8 mouse cellular contexts compared by ENCODE assay signal in genomic region chr7:127231376-127231775, GRCm38 (mm10). TPM values are rescaled to one million over a fixed set of nuclear protein-coding genes. Genes with fewer than 3 reads are reported as not detected.
A peak's percentile ranks its signal among the peaks of the same experiment; 100 is the strongest.
DNase-seq lines count a peak whose midpoint lies in the region; ATAC-seq and TF ChIP-seq lines count a peak whose summit lies in the region.

No protein-coding gene starts in this region.

- peak overlapping the region; percentile 95 for H3K4me3 ChIP-seq in erythroblast, embryonic 14.5 days (replicated peaks)
- H3K4me3 ChIP-seq in limb, embryonic 15.5 days, result peak overlapping the region; percentile 96
- peak overlapping the region; percentile 80 for H3K4me3 ChIP-seq in stomach, postnatal 0 days (ENCODE audit: low read depth, low read length)

- no peak overlapping the region for H3K27ac ChIP-seq in limb, embryonic 15.5 days
- peak overlapping the region; percentile 96 for H3K27ac ChIP-seq in stomach, postnatal 0 days (replicated peaks)

- H3K27me3 ChIP-seq in erythroblast, embryonic 14.5 days (ENCODE audit: control insufficient read depth), result no peaks in the 10 kb centered on the region
- no peaks in the 10 kb centered on the region for H3K27me3 ChIP-seq in limb, embryonic 15.5 days
- H3K27me3 ChIP-seq in stomach, postnatal 0 days (ENCODE audit: control insufficient read depth, insufficient read depth, low read length), result no peaks in the 10 kb centered on the region

- peaks cover 48% of the 10 kb centered on the region for H3K36me3 ChIP-seq in erythroblast, embryonic 14.5 days (ENCODE audit: control insufficient read depth)
- peaks cover 34% of the 10 kb centered on the region for H3K36me3 ChIP-seq in limb, embryonic 15.5 days
- peaks cover 12% of the 10 kb centered on the region for H3K36me3 ChIP-seq in stomach, postnatal 0 days (ENCODE audit: control insufficient read depth, insufficient read depth, low read length)

- TF ChIP-seq CTCF in stomach, postnatal 0 days (IDR thresholded peaks at IDR 0.05; ENCODE audit: low read depth), result no peak

- H3K9ac ChIP-seq in limb, embryonic 15.5 days, result peak overlapping the region; percentile 95; the same call in 1 of the 2 replicates
- no peak overlapping the region for H3K9ac ChIP-seq in stomach, postnatal 0 days (ENCODE audit: low read length)

- H3K9me3 ChIP-seq in erythroblast, embryonic 14.5 days (ENCODE audit: control insufficient read depth, low read length), result peaks cover 11% of the 10 kb centered on the region
- H3K9me3 ChIP-seq in limb, embryonic 15.5 days, result no peaks in the 10 kb centered on the region
- no peaks in the 10 kb centered on the region for H3K9me3 ChIP-seq in stomach, postnatal 0 days (ENCODE audit: control insufficient read depth, low read length)

- peak overlapping the region; percentile 64 for H3K4me2 ChIP-seq in limb, embryonic 15.5 days
- H3K4me2 ChIP-seq in stomach, postnatal 0 days (replicated peaks; ENCODE audit: low read depth), result peak overlapping the region; percentile 79

- TF ChIP-seq EP300 in stomach, postnatal 0 days (optimal IDR thresholded peaks at IDR 0.05), result no peak

- 40% methylated on average over 3 of the region's 3 CpGs for WGBS in limb, embryonic 15.5 days
- 46% methylated on average over 3 of the region's 3 CpGs for WGBS in stomach, postnatal 0 days

- ATAC-seq in erythroblast, adult 5-6 weeks (replicated peaks; ENCODE audit: low FRiP score, poor library complexity, severe bottlenecking), result no peak
- ATAC-seq in limb, embryonic 15.5 days (ENCODE audit: insufficient number of reproducible peaks, low FRiP score, low TSS enrichment, low read depth), result no peak
- no peak for ATAC-seq in stomach, postnatal 0 days (ENCODE audit: low FRiP score, low TSS enrichment)

- peaks cover 79% of the 10 kb centered on the region for H3K4me1 ChIP-seq in erythroblast, embryonic 14.5 days (ENCODE audit: control insufficient read depth)
- H3K4me1 ChIP-seq in limb, embryonic 15.5 days, result peaks cover 34% of the 10 kb centered on the region
- H3K4me1 ChIP-seq in stomach, postnatal 0 days (replicated peaks; ENCODE audit: control insufficient read depth, insufficient read depth), result no peaks in the 10 kb centered on the region

- peak; percentile 28 for DNase-seq in thymus, postnatal 14 days
- DNase-seq in thymus, adult 18-20 months, result no peak
- no peak for DNase-seq in stomach, postnatal 0 days (ENCODE audit: low spot score)
- no peak for DNase-seq in B cell, adult 2 months
- no peak for DNase-seq in adrenal gland, postnatal 36 days

RNA-seq across cellular contexts. Expression of gene Zfp553, which starts 1.5 kb away (rescaled TPM):
- polyA plus RNA-seq in erythroblast, embryonic 14.5 days (2012), result 0.26 and 0.33 TPM in 2 replicates
- 1.5 and 5.2 TPM in 2 replicates for total RNA-seq in erythroblast, adult 5-6 weeks (2015; ENCODE audit: low replicate concordance)
- total RNA-seq in erythroblast, adult 5-6 weeks (2017; ENCODE audit: low replicate concordance), result 2.0 and 3.2 TPM in 2 replicates
- 37.3 and 38.4 TPM in 2 replicates for polyA plus RNA-seq in limb, embryonic 15.5 days (2015; fragmentation: Nextera tagmentation; extraction: Ambion mirVana)
- 11.4 and 12.2 TPM in 2 replicates for polyA plus RNA-seq in stomach, postnatal 0 days (2015; fragmentation: Nextera tagmentation; extraction: Ambion mirVana)
- 10 to 100 TPM; 10.1 to 11.9 TPM for total RNA-seq in adrenal gland, postnatal 36 days (2021)

RNA-seq across cellular contexts. Expression of gene Sept1, which starts 1.6 kb away (rescaled TPM):
- 26.0 and 36.2 TPM in 2 replicates for polyA plus RNA-seq in erythroblast, embryonic 14.5 days (2012)
- 189 and 204 TPM in 2 replicates for total RNA-seq in erythroblast, adult 5-6 weeks (2015; ENCODE audit: low replicate concordance)
- 179 and 191 TPM in 2 replicates for total RNA-seq in erythroblast, adult 5-6 weeks (2017; ENCODE audit: low replicate concordance)
- polyA plus RNA-seq in limb, embryonic 15.5 days (2015; fragmentation: Nextera tagmentation; extraction: Ambion mirVana), result 19.6 and 22.7 TPM in 2 replicates
- 7.0 and 7.9 TPM in 2 replicates for polyA plus RNA-seq in stomach, postnatal 0 days (2015; fragmentation: Nextera tagmentation; extraction: Ambion mirVana)
- total RNA-seq in adrenal gland, postnatal 36 days (2021), result 1 to 10 TPM; 5.6 to 7.9 TPM

RNA-seq across cellular contexts. Expression of gene Zfp771, which starts 12.7 kb away (rescaled TPM):
- 4.0 and 4.8 TPM in 2 replicates for polyA plus RNA-seq in erythroblast, embryonic 14.5 days (2012)
- total RNA-seq in erythroblast, adult 5-6 weeks (2015; ENCODE audit: low replicate concordance), result 1.7 TPM in 1 of 2 replicates, not detected in the other
- 0.70 TPM in 1 of 2 replicates, not detected in the other for total RNA-seq in erythroblast, adult 5-6 weeks (2017; ENCODE audit: low replicate concordance)
- polyA plus RNA-seq in limb, embryonic 15.5 days (2015; fragmentation: Nextera tagmentation; extraction: Ambion mirVana), result 69.7 and 71.7 TPM in 2 replicates
- 27.3 and 29.6 TPM in 2 replicates for polyA plus RNA-seq in stomach, postnatal 0 days (2015; fragmentation: Nextera tagmentation; extraction: Ambion mirVana)
- total RNA-seq in adrenal gland, postnatal 36 days (2021), result 10 to 100 TPM; 28.0 to 34.2 TPM

RNA-seq across cellular contexts. Expression of gene Mylpf, which starts 22.7 kb away (rescaled TPM):
- 2.0 and 3.5 TPM in 2 replicates for polyA plus RNA-seq in erythroblast, embryonic 14.5 days (2012)
- total RNA-seq in erythroblast, adult 5-6 weeks (2015; ENCODE audit: low replicate concordance), result 6.5 and 9.8 TPM in 2 replicates
- 16.2 and 61.5 TPM in 2 replicates for total RNA-seq in erythroblast, adult 5-6 weeks (2017; ENCODE audit: low replicate concordance)
- polyA plus RNA-seq in limb, embryonic 15.5 days (2015; fragmentation: Nextera tagmentation; extraction: Ambion mirVana), result 422 and 1,232 TPM in 2 replicates
- polyA plus RNA-seq in stomach, postnatal 0 days (2015; fragmentation: Nextera tagmentation; extraction: Ambion mirVana), result 11.7 and 15.9 TPM in 2 replicates
- 1 to 10 TPM; 1.9 to 2.7 TPM for total RNA-seq in adrenal gland, postnatal 36 days (2021)

RNA-seq across cellular contexts. Expression of gene Tbc1d10b, which starts 23.1 kb away (rescaled TPM):
- 9.3 and 10.4 TPM in 2 replicates for polyA plus RNA-seq in erythroblast, embryonic 14.5 days (2012)
- 8.1 and 23.0 TPM in 2 replicates for total RNA-seq in erythroblast, adult 5-6 weeks (2015; ENCODE audit: low replicate concordance)
- total RNA-seq in erythroblast, adult 5-6 weeks (2017; ENCODE audit: low replicate concordance), result 77.5 and 122 TPM in 2 replicates
- polyA plus RNA-seq in limb, embryonic 15.5 days (2015; fragmentation: Nextera tagmentation; extraction: Ambion mirVana), result 24.6 and 25.5 TPM in 2 replicates
- polyA plus RNA-seq in stomach, postnatal 0 days (2015; fragmentation: Nextera tagmentation; extraction: Ambion mirVana), result 11.7 and 12.1 TPM in 2 replicates
- total RNA-seq in adrenal gland, postnatal 36 days (2021), result 10 to 100 TPM; 40.7 to 48.4 TPM
